Mouse (Mus musculus): ENCODE results near the gene Zbtb11.

Gene Zbtb11

GRCm38 (mm10) chr16:56055911-56056310 lies 82.2 kb downstream of the Zbtb11 start:
- DNase-seq = no peak

- no peak for DNase-seq
Measured at GRCm38 (mm10) chr16:56056944-56057590, 83.4 kb downstream of the Zbtb11 start.

DNA sequence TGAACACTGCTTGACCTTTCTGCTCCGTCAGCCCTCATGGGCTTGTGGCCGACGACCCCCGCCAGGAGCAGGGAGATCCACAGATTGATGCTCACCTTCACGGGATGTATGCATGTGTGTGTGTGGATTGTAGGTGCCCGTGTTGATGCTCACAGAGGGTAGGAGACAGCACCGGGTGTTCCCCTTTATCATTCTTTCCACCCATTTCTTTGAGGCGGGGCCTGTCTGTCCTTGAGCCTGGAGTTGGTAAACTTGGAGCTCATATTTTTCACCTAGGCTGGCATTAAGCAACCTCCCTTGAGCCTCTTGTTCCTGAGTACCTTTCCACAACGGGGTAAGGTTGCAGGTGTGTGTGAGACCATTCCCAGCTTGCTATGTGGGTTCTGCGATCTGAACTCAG lies 84.5 kb downstream of the Zbtb11 start:
- DNase-seq = no peak

All from thymus, adult 18-20 months (tissue).